Comparison of ENCODE assay signal across 9 mouse cellular contexts in the genomic region with DNA sequence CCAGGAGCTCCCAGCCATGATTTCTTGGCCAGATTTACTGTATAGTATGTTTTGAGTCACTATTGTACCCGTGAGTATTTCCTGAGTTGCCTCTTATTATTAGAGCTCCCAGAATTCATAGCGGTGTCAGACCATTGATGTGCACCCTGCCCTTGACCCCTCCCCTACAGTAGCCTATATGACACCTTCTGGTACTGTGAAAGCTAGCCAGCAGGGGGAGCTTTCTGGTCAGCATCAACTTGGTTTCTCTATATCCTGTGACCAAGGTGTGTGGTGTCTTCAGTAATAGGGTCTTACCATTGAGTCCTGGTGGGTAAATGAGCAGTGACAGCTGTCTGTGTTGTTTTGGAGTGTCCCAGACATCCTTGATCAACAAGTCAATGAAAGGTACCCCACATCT. TPM values are rescaled to one million over a fixed set of nuclear protein-coding genes. Genes with fewer than 3 reads are reported as not detected.
DNase-seq lines count a peak whose midpoint lies in the region; ATAC-seq and TF ChIP-seq lines count a peak whose summit lies in the region.
"Had no signal": no experiment of that assay in that cellular context is flagged by ENCODE, and none has a peak within 500 bp of the region (broad histone marks: within the 10 kb centered on the region; RNA-seq: fewer than 3 reads in every experiment).

No protein-coding gene starts in this region.

- no peak overlapping the region for H3K4me2 ChIP-seq in heart, embryonic 11.5 days
- no peak overlapping the region for H3K4me2 ChIP-seq in hindbrain, embryonic 12.5 days (replicated peaks)
- H3K4me2 ChIP-seq in lung, embryonic 16.5 days (ENCODE audit: low read depth, low read length) = no peak overlapping the region
- H3K4me2 ChIP-seq: hindbrain, embryonic 15.5 days had no signal

- no peaks in the 10 kb centered on the region for H3K27me3 ChIP-seq in heart, embryonic 11.5 days (ENCODE audit: control insufficient read depth, insufficient read depth, low read length)
- no peaks in the 10 kb centered on the region for H3K27me3 ChIP-seq in thymus, adult 2 months (ENCODE audit: control insufficient read depth, insufficient read depth, low read length)
- no peaks in the 10 kb centered on the region for H3K27me3 ChIP-seq in hindbrain, embryonic 12.5 days
- no peaks in the 10 kb centered on the region for H3K27me3 ChIP-seq in lung, embryonic 16.5 days (ENCODE audit: control insufficient read depth, insufficient read depth, low read depth, low read length)
- H3K27me3 ChIP-seq: hindbrain, embryonic 15.5 days had no signal

- H3K27ac ChIP-seq in heart, embryonic 11.5 days (ENCODE audit: low read depth, low read length) = no peak overlapping the region
- no peak overlapping the region for H3K27ac ChIP-seq in thymus, adult 2 months (ENCODE audit: control insufficient read depth, insufficient read depth, low read length)
- no peak overlapping the region for H3K27ac ChIP-seq in hindbrain, embryonic 12.5 days
- H3K27ac ChIP-seq in lung, embryonic 16.5 days (ENCODE audit: low read length) = no peak overlapping the region
- H3K27ac ChIP-seq: hindbrain, embryonic 15.5 days had no signal

- no peak for TF ChIP-seq CTCF in thymus, adult 2 months (IDR thresholded peaks at IDR 0.05; ENCODE audit: borderline replicate concordance, control insufficient read depth, extremely low read depth, insufficient read depth, low read length, poor library complexity)

- no peaks in the 10 kb centered on the region for H3K36me3 ChIP-seq in heart, embryonic 11.5 days (ENCODE audit: control insufficient read depth, insufficient read depth, low read length)
- H3K36me3 ChIP-seq in thymus, adult 2 months (ENCODE audit: control insufficient read depth, insufficient read depth, low read length) = no peaks in the 10 kb centered on the region
- H3K36me3 ChIP-seq in hindbrain, embryonic 12.5 days = no peaks in the 10 kb centered on the region
- no peaks in the 10 kb centered on the region for H3K36me3 ChIP-seq in lung, embryonic 16.5 days (ENCODE audit: control insufficient read depth, insufficient read depth, low read length)
- H3K36me3 ChIP-seq: hindbrain, embryonic 15.5 days had no signal

- 13% methylated on average over 2 of the region's 2 CpGs for WGBS in heart, embryonic 11.5 days (ENCODE audit: insufficient replicate concordance)
- WGBS in thymus, adult 2 months = 13% methylated on average over 2 of the region's 2 CpGs
- 13% methylated on average over 2 of the region's 2 CpGs for WGBS in hindbrain, embryonic 12.5 days
- 13% methylated on average over 2 of the region's 2 CpGs for WGBS in lung, embryonic 16.5 days

- DNase-seq in heart, adult 11 months = peak; percentile 90
- peak; percentile 37 for DNase-seq in thymus, adult 2 months
- no peak for DNase-seq in thymus, adult 18-20 months
- peak; percentile 83 for DNase-seq in cerebellum, postnatal 10 days
- DNase-seq in thymus, postnatal 14 days = peak; percentile 48

- no peak for ATAC-seq in heart, embryonic 11.5 days (replicated peaks; ENCODE audit: insufficient number of reproducible peaks, low FRiP score, low TSS enrichment)
- ATAC-seq in hindbrain, embryonic 12.5 days (ENCODE audit: low FRiP score) = peak; percentile 58; the same call in 1 of the 2 replicates
- peak; percentile 38; the same call in 1 of the 2 replicates for ATAC-seq in lung, embryonic 16.5 days (ENCODE audit: low read depth)

- H3K9ac ChIP-seq in heart, embryonic 11.5 days (ENCODE audit: low read depth, low read length) = no peak overlapping the region
- no peak overlapping the region for H3K9ac ChIP-seq in hindbrain, embryonic 12.5 days
- no peak overlapping the region for H3K9ac ChIP-seq in lung, embryonic 16.5 days (ENCODE audit: low read length)
- H3K9ac ChIP-seq: hindbrain, embryonic 15.5 days had no signal

- no peak for TF ChIP-seq POLR2A in thymus, adult 2 months (IDR thresholded peaks at IDR 0.05; ENCODE audit: control insufficient read depth, extremely low read depth, insufficient read depth, low read length, poor library complexity)

- no peaks in the 10 kb centered on the region for H3K9me3 ChIP-seq in heart, embryonic 11.5 days (replicated peaks; ENCODE audit: control insufficient read depth, low read length)
- H3K9me3 ChIP-seq in hindbrain, embryonic 12.5 days (replicated peaks) = no peaks in the 10 kb centered on the region
- H3K9me3 ChIP-seq in lung, embryonic 16.5 days (ENCODE audit: control insufficient read depth, low read length) = no peaks in the 10 kb centered on the region
- H3K9me3 ChIP-seq: hindbrain, embryonic 15.5 days had no signal

- no peak overlapping the region for H3K4me3 ChIP-seq in heart, embryonic 11.5 days (ENCODE audit: low read depth, low read length)
- H3K4me3 ChIP-seq in thymus, adult 2 months (ENCODE audit: control insufficient read depth, insufficient read depth, low read length) = no peak overlapping the region
- no peak overlapping the region for H3K4me3 ChIP-seq in hindbrain, embryonic 12.5 days
- H3K4me3 ChIP-seq in lung, embryonic 16.5 days (ENCODE audit: low read length) = no peak overlapping the region
- H3K4me3 ChIP-seq: hindbrain, embryonic 15.5 days had no signal

- no peaks in the 10 kb centered on the region for H3K4me1 ChIP-seq in heart, embryonic 11.5 days (ENCODE audit: control insufficient read depth, insufficient read depth, low read length)
- H3K4me1 ChIP-seq in thymus, adult 2 months (replicated peaks; ENCODE audit: control insufficient read depth, insufficient read depth, low read length) = no peaks in the 10 kb centered on the region
- 0 out of 2 replicates have a peak, but pooled peaks cover 4% of the 10 kb centered on the region for H3K4me1 ChIP-seq in hindbrain, embryonic 12.5 days
- peaks cover 5% of the 10 kb centered on the region; the same call in 1 of the 2 replicates for H3K4me1 ChIP-seq in lung, embryonic 16.5 days (replicated peaks; ENCODE audit: control insufficient read depth, insufficient read depth, low read length)

RNA-seq across cellular contexts. Expression of a gene that starts 18.4 kb away (rescaled TPM):
- not detected in 2 replicates for polyA plus RNA-seq in heart, embryonic 11.5 days (2014; fragmentation: Nextera tagmentation; extraction: Ambion mirVana)
- not detected in 2 replicates for polyA plus RNA-seq in thymus, adult 2 months (2012; rRNA removed)
- not detected in 2 replicates for polyA plus RNA-seq in hindbrain, embryonic 12.5 days (2016; fragmentation: Nextera tagmentation; extraction: Ambion mirVana)
- polyA plus RNA-seq in lung, embryonic 16.5 days (2015; fragmentation: Nextera tagmentation; extraction: Ambion mirVana) = not detected in 2 replicates
- polyA plus RNA-seq: hindbrain, embryonic 15.5 days had no signal

Comparison
In these comparisons a context has a peak if more than half of its experiments do, and no peak if none do; other contexts are left out.
1. DNase-seq: peak in heart, adult 11 months (single experiment), thymus, adult 2 months (single experiment), cerebellum, postnatal 10 days (2 of 2) and thymus, postnatal 14 days (single experiment); none in thymus, adult 18-20 months (0 of 2).